Mouse (Mus musculus): ENCODE data around the gene Riox2. TPM values are rescaled to one million over a fixed set of nuclear protein-coding genes. Genes with fewer than 3 reads are reported as not detected.

The Riox2 gene
- 46.0 to 76.4 TPM (median 67.2 TPM) in 3 replicates for total RNA-seq (2017)

- ATAC-seq (replicated peaks; ENCODE audit: insufficient number of reproducible peaks, low FRiP score, low TSS enrichment, poor library complexity, severe bottlenecking), result peak; percentile 84
Measured at GRCm38 (mm10) chr16:59471637-59472278, at the start of gene Riox2. Riox2 (plus strand) TSS chr16:59471775.

GRCm38 (mm10) chr16:59427960-59428359 lies 43.6 kb upstream of the Riox2 start:
- no peak for ATAC-seq (replicated peaks; ENCODE audit: insufficient number of reproducible peaks, low FRiP score, low TSS enrichment, poor library complexity, severe bottlenecking)

- ATAC-seq (replicated peaks; ENCODE audit: insufficient number of reproducible peaks, low FRiP score, low TSS enrichment, poor library complexity, severe bottlenecking), result no peak
Measured at GRCm38 (mm10) chr16:59433181-59433580, 38.4 kb upstream of the Riox2 start.

- no peak for ATAC-seq (replicated peaks; ENCODE audit: insufficient number of reproducible peaks, low FRiP score, low TSS enrichment, poor library complexity, severe bottlenecking)
Measured at GRCm38 (mm10) chr16:59444880-59445559, 26.6 kb upstream of the Riox2 start.

GRCm38 (mm10) chr16:59448181-59448580 lies 23.4 kb upstream of the Riox2 start:
- ATAC-seq (replicated peaks; ENCODE audit: insufficient number of reproducible peaks, low FRiP score, low TSS enrichment, poor library complexity, severe bottlenecking), result no peak

DNA sequence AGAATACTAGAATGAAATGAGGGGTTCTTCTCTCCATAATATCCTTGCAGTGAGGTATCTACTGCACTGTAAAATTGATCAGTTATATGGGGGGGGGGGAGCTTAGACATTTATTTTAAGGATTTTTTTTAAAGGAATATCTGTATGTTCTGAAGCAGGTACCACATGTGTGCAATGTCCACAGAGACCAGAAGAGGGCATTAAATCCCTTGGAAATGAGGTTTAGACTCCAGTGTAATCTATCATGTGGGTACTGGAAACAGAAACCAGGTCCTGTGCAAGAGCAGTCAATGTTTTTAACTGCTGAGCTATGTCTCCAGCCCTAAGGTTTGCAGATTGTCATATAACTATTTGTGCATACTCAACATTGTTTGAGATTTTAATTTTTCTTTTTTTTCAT lies 22.5 kb upstream of the Riox2 start:
- ATAC-seq (replicated peaks; ENCODE audit: insufficient number of reproducible peaks, low FRiP score, low TSS enrichment, poor library complexity, severe bottlenecking), result no peak

DNA sequence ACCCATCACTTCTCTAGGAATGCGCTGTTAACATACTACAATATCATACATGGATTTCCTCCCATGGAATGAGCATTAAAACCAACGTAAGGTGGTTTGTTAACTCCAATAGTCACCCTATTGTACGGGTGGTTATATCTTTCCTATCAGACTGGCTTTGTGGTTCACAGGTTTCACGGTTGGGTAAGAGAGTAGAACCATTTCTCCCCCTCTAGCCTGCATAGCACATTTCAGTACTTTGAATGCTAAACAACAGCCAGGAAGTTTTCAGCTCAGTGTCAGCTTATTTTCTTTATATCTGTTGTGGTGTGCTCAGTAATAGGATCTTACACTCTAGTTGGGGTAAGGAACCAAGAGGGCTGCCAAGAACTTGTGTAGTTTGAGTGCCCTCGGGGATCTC lies 19.8 kb upstream of the Riox2 start:
- no peak for ATAC-seq (replicated peaks; ENCODE audit: insufficient number of reproducible peaks, low FRiP score, low TSS enrichment, poor library complexity, severe bottlenecking)

DNA sequence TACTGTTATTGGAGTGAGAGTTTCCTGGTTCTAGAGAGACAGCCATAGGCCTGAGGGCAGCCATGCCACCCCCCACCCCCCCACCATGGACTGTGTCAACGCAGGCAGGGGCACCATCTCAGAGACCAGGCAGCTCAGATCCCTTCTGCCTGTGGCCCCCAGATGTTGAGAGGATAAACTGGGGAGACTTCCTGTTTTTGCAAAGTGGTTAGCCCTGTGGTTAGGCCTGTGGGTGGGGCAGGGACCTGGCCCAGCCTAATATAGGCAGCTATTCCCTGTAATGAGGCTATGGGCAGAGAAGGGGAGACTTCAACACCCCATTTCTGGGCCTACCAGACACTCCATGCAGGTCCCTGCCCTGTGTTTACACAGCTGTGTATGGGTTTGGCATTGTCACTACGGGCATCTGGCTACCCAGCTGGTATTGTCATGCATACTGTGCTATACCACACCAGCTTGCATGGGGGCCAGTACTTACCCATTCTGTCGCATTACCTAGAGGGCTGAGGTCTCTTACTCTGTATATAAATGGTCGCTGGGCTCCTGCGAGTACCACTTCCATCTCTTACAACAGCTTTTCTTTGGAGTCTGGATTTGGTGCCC lies 12.2 kb upstream of the Riox2 start:
- peak; percentile 89 for ATAC-seq (replicated peaks; ENCODE audit: insufficient number of reproducible peaks, low FRiP score, low TSS enrichment, poor library complexity, severe bottlenecking)

GRCm38 (mm10) chr16:59463567-59463966 lies 8.0 kb upstream of the Riox2 start:
- no peak for ATAC-seq (replicated peaks; ENCODE audit: insufficient number of reproducible peaks, low FRiP score, low TSS enrichment, poor library complexity, severe bottlenecking)

GRCm38 (mm10) chr16:59463973-59464372 lies 7.6 kb upstream of the Riox2 start:
- no peak for ATAC-seq (replicated peaks; ENCODE audit: insufficient number of reproducible peaks, low FRiP score, low TSS enrichment, poor library complexity, severe bottlenecking)

DNA sequence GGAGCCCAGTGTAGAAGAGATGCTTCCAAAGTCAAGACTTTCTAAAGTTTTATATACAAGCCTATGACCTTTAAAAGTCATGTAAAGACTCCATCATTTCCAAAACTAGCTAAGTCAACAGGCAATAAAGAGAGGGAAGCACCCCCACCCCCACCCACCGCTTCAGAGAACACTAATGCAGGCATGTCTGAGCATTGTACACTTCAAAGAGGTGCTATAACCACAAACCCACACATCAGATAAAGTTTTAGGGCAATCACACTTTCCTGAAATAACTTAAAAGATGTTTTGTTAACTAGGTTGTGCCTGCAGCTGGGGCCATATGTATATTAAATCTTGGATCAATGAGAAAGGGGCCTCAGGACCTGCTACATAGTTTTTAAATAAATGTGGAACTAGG lies 1.7 kb upstream of the Riox2 start:
- no peak for ATAC-seq (replicated peaks; ENCODE audit: insufficient number of reproducible peaks, low FRiP score, low TSS enrichment, poor library complexity, severe bottlenecking)

GRCm38 (mm10) chr16:59472546-59472945 lies 971 bp downstream of the Riox2 start:
- ATAC-seq (replicated peaks; ENCODE audit: insufficient number of reproducible peaks, low FRiP score, low TSS enrichment, poor library complexity, severe bottlenecking), result no peak

- no peak for ATAC-seq (replicated peaks; ENCODE audit: insufficient number of reproducible peaks, low FRiP score, low TSS enrichment, poor library complexity, severe bottlenecking)
Measured at GRCm38 (mm10) chr16:59474788-59475187, 3.2 kb downstream of the Riox2 start.

DNA sequence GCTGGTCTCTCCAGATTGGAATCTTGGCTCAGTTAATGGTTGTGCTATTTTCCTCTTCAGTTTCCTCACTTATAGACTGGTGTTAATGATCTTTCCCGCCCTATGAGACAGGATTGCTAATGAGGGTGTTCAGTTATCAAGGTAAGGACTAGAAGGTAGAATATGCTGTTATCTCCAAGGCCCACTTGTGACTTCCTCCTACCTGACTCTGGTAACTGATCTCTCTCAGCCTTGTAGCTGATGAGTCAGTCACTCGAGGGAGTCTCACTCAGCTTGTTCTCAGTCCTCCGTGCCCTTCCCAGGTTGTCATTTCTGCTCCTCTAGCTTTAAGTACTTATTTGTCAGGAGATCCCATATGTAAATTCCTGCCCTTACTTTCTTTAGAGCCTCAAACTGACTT lies 6.4 kb downstream of the Riox2 start:
- ATAC-seq (replicated peaks; ENCODE audit: insufficient number of reproducible peaks, low FRiP score, low TSS enrichment, poor library complexity, severe bottlenecking), result no peak

GRCm38 (mm10) chr16:59487239-59487638 lies 15.7 kb downstream of the Riox2 start:
- no peak for ATAC-seq (replicated peaks; ENCODE audit: insufficient number of reproducible peaks, low FRiP score, low TSS enrichment, poor library complexity, severe bottlenecking)

DNA sequence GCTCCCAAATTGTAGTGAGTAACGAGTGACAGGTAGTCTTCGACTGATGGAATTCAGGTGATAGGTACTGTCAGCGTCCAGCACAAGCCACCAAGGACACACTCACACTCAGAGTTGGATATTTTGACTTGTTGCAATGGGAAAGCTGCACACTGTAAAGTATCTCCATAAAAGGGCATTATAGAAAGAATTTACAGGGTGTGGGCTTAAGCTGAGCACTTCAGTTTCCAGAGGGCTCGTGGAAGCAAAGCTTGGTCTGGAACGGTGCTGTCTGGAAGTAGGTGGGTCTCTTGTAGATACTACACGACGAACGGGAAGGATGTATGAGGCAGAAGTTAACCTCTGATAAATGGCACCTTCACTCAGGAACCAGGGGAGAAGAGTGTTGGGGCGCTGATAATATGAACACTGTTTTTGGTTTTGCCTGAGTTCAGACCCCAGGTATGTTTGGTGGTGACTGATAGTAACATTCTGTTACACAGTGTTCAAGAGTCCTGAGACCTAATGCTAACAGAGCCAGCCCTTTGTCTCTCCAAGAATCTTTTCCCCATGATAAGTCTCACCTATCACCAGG lies 16.5 kb downstream of the Riox2 start:
- no peak for ATAC-seq (replicated peaks; ENCODE audit: insufficient number of reproducible peaks, low FRiP score, low TSS enrichment, poor library complexity, severe bottlenecking)

DNA sequence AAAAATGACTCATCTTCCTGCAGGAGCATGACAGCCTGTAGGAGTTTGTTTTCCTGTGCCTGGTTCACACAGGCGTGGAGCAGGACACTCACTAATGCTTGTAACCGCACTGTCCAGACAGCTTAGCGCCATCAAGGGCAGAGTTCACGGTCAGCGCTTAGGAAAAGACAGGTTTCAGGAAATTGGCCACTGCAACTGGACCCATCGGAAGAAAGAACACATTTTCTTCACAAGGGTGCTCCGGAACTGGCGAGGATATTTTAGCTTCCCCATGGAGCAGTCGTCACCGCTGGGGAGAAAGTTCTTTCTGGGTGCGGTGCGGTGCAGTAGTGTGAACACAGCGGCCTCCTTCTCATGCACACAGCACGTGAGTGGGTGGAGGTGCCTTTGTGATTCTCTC lies 21.6 kb downstream of the Riox2 start:
- no peak for ATAC-seq (replicated peaks; ENCODE audit: insufficient number of reproducible peaks, low FRiP score, low TSS enrichment, poor library complexity, severe bottlenecking)

- ATAC-seq (replicated peaks; ENCODE audit: insufficient number of reproducible peaks, low FRiP score, low TSS enrichment, poor library complexity, severe bottlenecking), result no peak
Measured at GRCm38 (mm10) chr16:59497947-59498346, 26.4 kb downstream of the Riox2 start.

DNA sequence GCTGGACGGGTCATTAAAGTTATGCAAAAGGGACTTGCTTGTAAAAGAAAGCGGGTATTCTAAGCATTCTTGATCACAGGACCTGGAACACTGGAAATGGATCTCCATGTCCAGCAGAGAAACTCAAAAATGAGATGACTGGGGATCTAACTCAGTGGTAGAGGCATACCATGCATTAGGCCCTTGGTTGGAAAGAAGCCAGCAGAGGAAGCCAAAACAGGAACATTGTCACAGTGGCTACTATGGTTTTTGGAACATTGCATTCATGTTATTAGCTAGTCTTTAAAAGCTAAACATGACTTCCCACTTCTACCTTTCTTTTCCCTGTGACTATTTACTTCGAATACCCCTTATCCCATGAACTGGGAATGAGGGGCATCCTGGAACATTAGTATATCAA lies 27.6 kb downstream of the Riox2 start:
- ATAC-seq (replicated peaks; ENCODE audit: insufficient number of reproducible peaks, low FRiP score, low TSS enrichment, poor library complexity, severe bottlenecking), result no peak

GRCm38 (mm10) chr16:59509830-59510229 lies 38.3 kb downstream of the Riox2 start:
- ATAC-seq (replicated peaks; ENCODE audit: insufficient number of reproducible peaks, low FRiP score, low TSS enrichment, poor library complexity, severe bottlenecking), result no peak
